Mouse (Mus musculus) lung, postnatal 4 days (tissue): ENCODE data around the gene Efemp1.
A peak's percentile ranks its signal among the peaks of the same experiment; 100 is the strongest.

Experiments used
- DNase-seq, 2 experiments: peaks; one replicate each; pipeline ENCODE4 v3.0.0; 2021

Efemp1 gene

GRCm38 (mm10) chr11:28939651-28940050 lies 86.6 kb downstream of the Efemp1 start:
- DNase-seq = no peak

GRCm38 (mm10) chr11:28951586-28952210 lies 98.7 kb downstream of the Efemp1 start:
- no peak for DNase-seq

- peak in 1 of 2 experiments; percentile 23 for DNase-seq
Measured at GRCm38 (mm10) chr11:28954673-28955304, 101.8 kb downstream of the Efemp1 start.

- no peak for DNase-seq
Measured at GRCm38 (mm10) chr11:28955305-28955701, 102.3 kb downstream of the Efemp1 start.

- no peak for DNase-seq
Measured at GRCm38 (mm10) chr11:28961381-28961780, 108.4 kb downstream of the Efemp1 start.
